Mouse (Mus musculus): ENCODE measurements at regions not wholly inside any gene's neighbourhood (a gene's known extent, or its start where the extent isn't known, plus 50 kb on each side); places are given as distances from the start of the nearest gene placed in this dataset.

- DNase-seq (ENCODE audit: low spot score in 2 of 2): no peak
These were observed 322.3 kb upstream of the Gm5148 start for GRCm38 (mm10) chr3:38046611-38047010.

GRCm38 (mm10) chr3:38045989-38046388 is 321.7 kb upstream of the Gm5148 start:
- no peak for DNase-seq (ENCODE audit: low spot score in 2 of 2)

- DNase-seq (ENCODE audit: low spot score in 2 of 2): no peak
These were observed 321.2 kb upstream of the Gm5148 start for GRCm38 (mm10) chr3:38045523-38045922.

GRCm38 (mm10) chr3:38044338-38044737 is 320.0 kb upstream of the Gm5148 start:
- no peak for DNase-seq (ENCODE audit: low spot score in 2 of 2)

GRCm38 (mm10) chr3:38042614-38043013 is 318.3 kb upstream of the Gm5148 start:
- no peak for DNase-seq (ENCODE audit: low spot score in 2 of 2)

- DNase-seq (ENCODE audit: low spot score in 2 of 2): no peak
These were observed 311.8 kb upstream of the Gm5148 start for GRCm38 (mm10) chr3:38036131-38036530.

- no peak for DNase-seq (ENCODE audit: low spot score in 2 of 2)
These were observed 309.8 kb upstream of the Gm5148 start for GRCm38 (mm10) chr3:38034138-38034537.

- DNase-seq (ENCODE audit: low spot score in 2 of 2): no peak
These were observed 290.5 kb upstream of the Gm5148 start for GRCm38 (mm10) chr3:38014768-38015167.

- peak in 1 of 2 experiments; percentile 13 for DNase-seq (ENCODE audit: low spot score in 2 of 2)
These were observed 284.9 kb upstream of the Gm5148 start for GRCm38 (mm10) chr3:38009168-38009567.

GRCm38 (mm10) chr3:38008321-38008720 is 284.0 kb upstream of the Gm5148 start:
- DNase-seq (ENCODE audit: low spot score in 2 of 2): no peak

GRCm38 (mm10) chr3:38007626-38008025 is 283.3 kb upstream of the Gm5148 start:
- no peak for DNase-seq (ENCODE audit: low spot score in 2 of 2)

- DNase-seq (ENCODE audit: low spot score in 2 of 2): no peak
These were observed 278.0 kb upstream of the Gm5148 start for GRCm38 (mm10) chr3:38002275-38002674.

- no peak for DNase-seq (ENCODE audit: low spot score in 2 of 2)
These were observed 275.5 kb upstream of the Gm5148 start for GRCm38 (mm10) chr3:37999779-38000178.

GRCm38 (mm10) chr3:37997998-37998397 is 273.7 kb upstream of the Gm5148 start:
- DNase-seq (ENCODE audit: low spot score in 2 of 2): no peak

GRCm38 (mm10) chr3:37989992-37990391 is 265.7 kb upstream of the Gm5148 start:
- DNase-seq (ENCODE audit: low spot score in 2 of 2): no peak

GRCm38 (mm10) chr3:37987775-37988505 is 263.6 kb upstream of the Gm5148 start:
- DNase-seq (ENCODE audit: low spot score in 2 of 2): no peak

- DNase-seq (ENCODE audit: low spot score in 2 of 2): no peak
These were observed 262.9 kb upstream of the Gm5148 start for GRCm38 (mm10) chr3:37987007-37987774.

GRCm38 (mm10) chr3:37984706-37985105 is 260.4 kb upstream of the Gm5148 start:
- DNase-seq (ENCODE audit: low spot score in 2 of 2): no peak

GRCm38 (mm10) chr3:37981481-37982180 is 257.3 kb upstream of the Gm5148 start:
- no peak for DNase-seq (ENCODE audit: low spot score in 2 of 2)

- no peak for DNase-seq (ENCODE audit: low spot score in 2 of 2)
These were observed 255.6 kb upstream of the Gm5148 start for GRCm38 (mm10) chr3:37979871-37980270.

- peak; percentile 60 to 61 for DNase-seq (ENCODE audit: low spot score in 2 of 2)
These were observed 254.2 kb upstream of the Gm5148 start for GRCm38 (mm10) chr3:37978481-37978880.

GRCm38 (mm10) chr3:37977453-37977852 is 253.2 kb upstream of the Gm5148 start:
- no peak for DNase-seq (ENCODE audit: low spot score in 2 of 2)
